Mouse (Mus musculus) small intestine, adult 2 months (tissue): ENCODE measurements around the gene Rdm1. TPM values are rescaled to one million over a fixed set of nuclear protein-coding genes. Genes with fewer than 3 reads are reported as not detected.

Experiments
- H3K27ac ChIP-seq: fragments of 200-500 bp; 2 replicates; pipeline ENCODE4 v1.5.1; 2012; ENCODE audit warnings: low read depth, low read length, control low read depth, inconsistent platforms; ENCODE audit not compliant: insufficient read depth
- H3K27me3 ChIP-seq: fragments of 200-500 bp; 2 replicates; pipeline ENCODE4 v1.6.1; 2012; ENCODE audit warnings: mild to moderate bottlenecking, moderate library complexity, low read length, inconsistent platforms; ENCODE audit not compliant: control insufficient read depth, insufficient read depth
- H3K36me3 ChIP-seq: fragments of 200-500 bp; 2 replicates; pipeline ENCODE4 v1.6.1; 2012; ENCODE audit warnings: mild to moderate bottlenecking, low read length, control low read depth, inconsistent platforms; ENCODE audit not compliant: control insufficient read depth, insufficient read depth
- H3K4me1 ChIP-seq: fragments of 200-500 bp; 2 replicates; pipeline ENCODE4 v1.6.1; 2012; ENCODE audit warnings: low read length, inconsistent platforms, mixed read lengths; ENCODE audit not compliant: control insufficient read depth, insufficient read depth, insufficient read length
- H3K4me3 ChIP-seq: fragments of 200-500 bp; 2 replicates; pipeline ENCODE4 v1.5.1; 2012; ENCODE audit warnings: low read depth, mild to moderate bottlenecking, control low read depth, inconsistent platforms, low read length, moderate library complexity
- CTCF ChIP-seq: fragments of 200-500 bp; IDR thresholded peaks from 2 replicates; pipeline ENCODE4 v1.5.1; 2012; ENCODE audit warnings: low read depth, mild to moderate bottlenecking, control low read depth, inconsistent platforms, low read length, moderate library complexity, mixed read lengths; ENCODE audit not compliant: insufficient replicate concordance, insufficient read length; ENCODE audit errors: extremely low read depth
- POLR2A ChIP-seq: fragments of 200-500 bp; IDR thresholded peaks from 2 replicates; pipeline ENCODE4 v1.6.1; 2012; ENCODE audit warnings: low read depth, mild to moderate bottlenecking, control low read depth, inconsistent platforms, low read length, moderate library complexity
- WGBS: fragments of 180-500 bp; shearing (Covaris S2); methylation state at CpG from one replicate; pipeline ENCODE4 v1.1.7; 2018; 5-methylcytosine and 5-hydroxymethylcytosine counted together
- polyA plus RNA-seq: library from polyadenylated mRNA; depleted of rRNA; stranded (reverse); fragments of >200 nt; gene quantifications from 2 replicates; pipeline ENCODE4 v1.2.3, GENCODE M21; 2012

The Rdm1 gene
- polyA plus RNA-seq, 1 experiment: 12.4 TPM

GRCm38 (mm10) chr11:101670334-101670733 is 43.3 kb downstream of the Rdm1 start:
- WGBS: 43% methylated on average over 1 of the region's 1 CpGs
- Histone ChIP-seq H3K4me3 (no peak overlapping the region), H3K4me1 (peaks cover 31% of the 10 kb centered on the region), H3K27ac (no peak overlapping the region), H3K27me3 (no peaks in the 10 kb centered on the region), H3K36me3 (peaks cover 9% of the 10 kb centered on the region)
- no peak for TF ChIP-seq POLR2A
- TF ChIP-seq CTCF: no peak

DNA sequence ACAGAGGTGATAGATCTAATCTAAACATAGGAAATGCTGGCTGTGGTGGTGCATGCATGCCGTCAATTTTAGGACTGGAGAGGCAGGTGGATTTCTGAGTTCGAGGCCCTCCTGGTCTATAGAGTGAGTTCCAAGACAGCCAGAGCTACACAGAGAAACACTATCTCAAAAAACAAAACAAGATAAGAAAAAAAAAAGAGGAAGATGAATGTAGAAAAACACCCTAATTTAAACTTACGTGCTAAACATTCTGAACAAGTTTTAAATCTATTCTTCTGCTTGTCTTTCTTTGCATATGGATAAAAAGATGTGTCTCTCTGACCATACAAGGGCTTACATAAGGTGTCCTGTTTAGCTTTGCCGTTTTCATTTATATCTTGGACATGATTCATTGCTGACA is 44.3 kb downstream of the Rdm1 start:
- Histone ChIP-seq H3K4me3 (no peak overlapping the region), H3K36me3 (peaks cover 9% of the 10 kb centered on the region), H3K4me1 (peaks cover 33% of the 10 kb centered on the region), H3K27me3 (no peaks in the 10 kb centered on the region), H3K27ac (no peak overlapping the region)
- 82% methylated on average over 4 of the region's 4 CpGs for WGBS
- no peak for TF ChIP-seq CTCF

DNA sequence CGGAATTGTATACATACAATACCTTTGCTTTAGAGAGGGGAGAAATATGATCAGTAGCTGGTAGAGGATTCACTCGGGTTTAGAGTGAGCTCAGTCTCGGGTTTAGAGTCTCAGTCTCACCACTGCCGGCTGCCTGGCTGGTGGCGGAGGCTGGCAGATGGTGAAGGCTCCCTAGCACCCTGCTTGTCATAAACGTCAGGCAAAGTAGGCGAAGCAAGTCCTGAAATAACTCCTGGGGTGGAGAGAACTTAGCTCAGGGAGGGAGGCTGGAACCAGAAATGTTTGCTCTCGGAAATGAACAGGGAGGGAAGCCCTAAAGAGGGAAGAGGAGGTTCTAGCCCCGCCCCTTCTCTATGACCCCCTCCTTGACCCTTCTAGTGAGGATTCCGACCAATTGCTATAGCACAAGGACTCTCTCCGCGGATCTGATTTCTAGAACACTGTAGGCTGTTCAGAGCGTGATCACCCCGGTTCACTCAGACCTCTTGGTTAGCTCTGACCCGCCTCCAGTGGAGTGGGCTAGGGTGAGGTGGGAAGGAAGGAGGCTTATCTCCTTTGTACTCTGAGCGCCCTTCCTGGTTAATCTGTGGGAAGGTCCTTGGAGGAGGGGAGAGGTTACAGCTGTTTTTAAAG is 46.1 kb downstream of the Rdm1 start:
- H3K27me3 ChIP-seq: no peaks in the 10 kb centered on the region
- H3K4me3 ChIP-seq: peak overlapping the region; percentile 34
- H3K4me1 ChIP-seq: peaks cover 30% of the 10 kb centered on the region
- WGBS: 10% methylated on average over 16 of the region's 16 CpGs
- no peaks in the 10 kb centered on the region for H3K36me3 ChIP-seq
- peak overlapping the region; percentile 87 for H3K27ac ChIP-seq
- TF ChIP-seq POLR2A (no peak), CTCF (no peak)

GRCm38 (mm10) chr11:101674106-101674505 is 47.1 kb downstream of the Rdm1 start:
- Histone ChIP-seq H3K4me1 (peaks cover 25% of the 10 kb centered on the region), H3K4me3 (no peak overlapping the region), H3K27ac (peak overlapping the region; percentile 87; the same call in 1 of the 2 replicates), H3K36me3 (no peaks in the 10 kb centered on the region), H3K27me3 (no peaks in the 10 kb centered on the region)
- WGBS: 88% methylated on average over 5 of the region's 5 CpGs
- TF ChIP-seq CTCF (no peak), POLR2A (no peak)

DNA sequence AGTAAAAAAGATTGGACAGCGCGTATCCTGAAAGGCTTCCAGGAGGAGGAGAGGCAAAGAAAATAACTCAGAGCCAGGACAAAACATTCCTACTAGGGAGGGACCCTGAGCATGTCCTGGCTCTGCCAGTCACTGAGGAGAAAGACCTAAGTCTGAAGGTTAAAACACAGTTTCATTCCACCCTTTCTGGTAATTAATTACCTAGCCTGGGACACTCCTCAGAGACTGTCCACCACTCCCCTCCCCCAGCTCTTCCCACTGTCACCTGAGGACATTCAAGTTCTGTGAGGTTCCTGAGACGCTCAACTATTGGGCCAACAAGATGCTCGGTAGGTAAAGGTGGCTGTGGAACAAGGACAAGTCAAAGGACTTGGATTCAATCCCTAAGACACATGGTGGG is 48.4 kb downstream of the Rdm1 start:
- Histone ChIP-seq H3K36me3 (no peaks in the 10 kb centered on the region), H3K27me3 (no peaks in the 10 kb centered on the region), H3K4me3 (no peak overlapping the region), H3K4me1 (peaks cover 16% of the 10 kb centered on the region), H3K27ac (peak overlapping the region; percentile 87)
- TF ChIP-seq CTCF (no peak), POLR2A (no peak)
- WGBS: 59% methylated on average over 4 of the region's 4 CpGs

DNA sequence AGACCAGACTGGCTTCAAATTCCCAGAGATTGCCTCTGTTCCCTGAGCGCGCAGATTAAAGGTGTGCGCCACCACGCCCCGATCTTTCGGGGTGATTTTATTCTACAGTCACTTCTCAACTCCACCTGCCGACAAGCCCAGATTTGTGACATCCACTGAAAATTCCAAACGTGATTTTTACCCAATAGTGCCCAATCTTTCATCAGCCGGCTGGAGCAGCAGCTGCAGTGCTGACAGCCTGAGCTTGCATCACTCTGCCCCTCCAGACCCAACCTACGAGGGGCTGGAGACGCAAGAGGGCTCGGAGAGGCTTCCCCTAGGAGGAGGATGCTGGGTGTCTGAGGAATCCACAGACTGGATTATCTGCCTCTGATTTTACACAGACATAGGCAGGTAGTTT is 50.7 kb downstream of the Rdm1 start:
- no peak for TF ChIP-seq CTCF
- no peak for TF ChIP-seq POLR2A
- no peak overlapping the region for H3K27ac ChIP-seq
- peaks cover 16% of the 10 kb centered on the region for H3K4me1 ChIP-seq
- 74% methylated on average over 12 of the region's 12 CpGs for WGBS
- no peaks in the 10 kb centered on the region for H3K27me3 ChIP-seq
- no peaks in the 10 kb centered on the region for H3K36me3 ChIP-seq
- no peak overlapping the region for H3K4me3 ChIP-seq

GRCm38 (mm10) chr11:101678770-101679169 is 51.8 kb downstream of the Rdm1 start:
- H3K4me1 ChIP-seq: peaks cover 14% of the 10 kb centered on the region
- WGBS: 76% methylated on average over 5 of the region's 5 CpGs
- H3K27ac ChIP-seq: no peak overlapping the region
- TF ChIP-seq POLR2A: no peak
- TF ChIP-seq CTCF: no peak
- H3K36me3 ChIP-seq: no peaks in the 10 kb centered on the region
- H3K4me3 ChIP-seq: no peak overlapping the region
- H3K27me3 ChIP-seq: no peaks in the 10 kb centered on the region

- Histone ChIP-seq H3K4me1 (peaks cover 4% of the 10 kb centered on the region; the same call in 1 of the 2 replicates), H3K27ac (no peak overlapping the region), H3K36me3 (no peaks in the 10 kb centered on the region), H3K27me3 (no peaks in the 10 kb centered on the region), H3K4me3 (no peak overlapping the region)
- TF ChIP-seq CTCF: no peak
- no peak for TF ChIP-seq POLR2A
- WGBS: 60% methylated on average over 7 of the region's 7 CpGs
Observed at GRCm38 (mm10) chr11:101679907-101680306, 52.9 kb downstream of the Rdm1 start.
